Mouse (Mus musculus) neural tube, embryonic 13.5 days (tissue): Measurements from ENCODE around the gene Abca17. TPM values are rescaled to one million over a fixed set of nuclear protein-coding genes. Genes with fewer than 3 reads are reported as not detected.

Experiments used
- ATAC-seq: fragments of 200-750 bp; cut with Nextera tagmentation; 2 replicates; pipeline ENCODE4 v1.8.0; 2017; ENCODE audit warnings: low read depth, mild to moderate bottlenecking, moderate TSS enrichment, moderate library complexity
- H3K27ac ChIP-seq: fragments of 300-500 bp; sonication (generic); replicated peaks from 2 replicates; pipeline ENCODE4 v1.5.1; 2015; ENCODE audit warnings: moderate library complexity, mild to moderate bottlenecking, inconsistent platforms
- H3K27me3 ChIP-seq: fragments of 300-500 bp; sonication (generic); 2 replicates; pipeline ENCODE4 v1.6.1; 2015; ENCODE audit warnings: mild to moderate bottlenecking, inconsistent platforms
- H3K36me3 ChIP-seq: fragments of 300-500 bp; sonication (generic); 2 replicates; pipeline ENCODE4 v1.6.1; 2015; ENCODE audit warnings: mild to moderate bottlenecking, inconsistent platforms
- H3K4me1 ChIP-seq: fragments of 300-500 bp; sonication (generic); replicated peaks from 2 replicates; pipeline ENCODE4 v1.6.1; 2015; ENCODE audit warnings: inconsistent platforms
- H3K4me2 ChIP-seq: fragments of 300-500 bp; sonication (generic); 2 replicates; pipeline ENCODE4 v1.6.1; 2015; ENCODE audit warnings: inconsistent platforms, mild to moderate bottlenecking, moderate library complexity
- H3K4me3 ChIP-seq: fragments of 300-500 bp; sonication (generic); 2 replicates; pipeline ENCODE4 v1.5.1; 2015; ENCODE audit warnings: mild to moderate bottlenecking, inconsistent platforms
- H3K9ac ChIP-seq: fragments of 300-500 bp; sonication (generic); 2 replicates; pipeline ENCODE4 v1.6.1; 2015; ENCODE audit warnings: moderate library complexity, mild to moderate bottlenecking, inconsistent platforms
- H3K9me3 ChIP-seq: fragments of 300-500 bp; sonication (generic); 2 replicates; pipeline ENCODE4 v1.6.1; 2016; ENCODE audit warnings: inconsistent platforms
- WGBS: fragments of 180-500 bp; shearing (Covaris S2); methylation state at CpG from one replicate; pipeline ENCODE4 v1.1.7; 2015; 5-methylcytosine and 5-hydroxymethylcytosine counted together
- polyA plus RNA-seq: library from polyadenylated mRNA; unstranded; fragments of >200 nt; fragmentation: Nextera tagmentation; extraction: Ambion mirVana; gene quantifications from 2 replicates; pipeline ENCODE4 v1.2.1, GENCODE M21; 2015

The Abca17 gene
- polyA plus RNA-seq, 1 experiment from 2014 or later: 0.31 TPM

GRCm38 (mm10) chr17:24362527-24362926 lies 11.7 kb upstream of the Abca17 start:
- Histone ChIP-seq H3K36me3 (peaks cover 52% of the 10 kb centered on the region), H3K27ac (no peak overlapping the region), H3K9me3 (no peaks in the 10 kb centered on the region), H3K4me3 (no peak overlapping the region), H3K4me1 (no peaks in the 10 kb centered on the region), H3K4me2 (no peak overlapping the region), H3K27me3 (no peaks in the 10 kb centered on the region), H3K9ac (no peak overlapping the region)
- 73% methylated on average over 9 of the region's 9 CpGs for WGBS
- ATAC-seq: no peak

GRCm38 (mm10) chr17:24361291-24361690 lies 10.4 kb upstream of the Abca17 start:
- WGBS: 85% methylated on average over 5 of the region's 5 CpGs
- Histone ChIP-seq H3K27ac (no peak overlapping the region), H3K9me3 (no peaks in the 10 kb centered on the region)

GRCm38 (mm10) chr17:24360841-24361240 lies 10.0 kb upstream of the Abca17 start:
- no peak overlapping the region for H3K4me3 ChIP-seq
- whole genome bisulfite sequencing: 87% methylated on average over 8 of the region's 8 CpGs
- no peaks in the 10 kb centered on the region for H3K9me3 ChIP-seq
- H3K4me1 ChIP-seq: peaks cover 4% of the 10 kb centered on the region
- H3K36me3 ChIP-seq: peaks cover 35% of the 10 kb centered on the region
- no peak overlapping the region for H3K4me2 ChIP-seq
- H3K27me3 ChIP-seq: no peaks in the 10 kb centered on the region
- no peak overlapping the region for H3K9ac ChIP-seq
- H3K27ac ChIP-seq: no peak overlapping the region
- no peak for ATAC-seq

More at GRCm38 (mm10) chr17:24361291-24361690, 10.4 kb upstream of the Abca17 start:
- ATAC-seq: no peak
- H3K4me1 ChIP-seq: no peaks in the 10 kb centered on the region
- H3K36me3 ChIP-seq: peaks cover 40% of the 10 kb centered on the region
- H3K4me2 ChIP-seq: no peak overlapping the region
- no peaks in the 10 kb centered on the region for H3K27me3 ChIP-seq
- H3K9ac ChIP-seq: no peak overlapping the region
- H3K4me3 ChIP-seq: no peak overlapping the region

GRCm38 (mm10) chr17:24359903-24360302 lies 9.0 kb upstream of the Abca17 start:
- ATAC-seq: no peak
- Histone ChIP-seq H3K36me3 (peaks cover 28% of the 10 kb centered on the region), H3K9ac (no peak overlapping the region), H3K27me3 (no peaks in the 10 kb centered on the region), H3K4me1 (peaks cover 10% of the 10 kb centered on the region), H3K27ac (no peak overlapping the region), H3K4me3 (no peak overlapping the region), H3K4me2 (no peak overlapping the region), H3K9me3 (no peaks in the 10 kb centered on the region)
- WGBS: 85% methylated on average over 2 of the region's 2 CpGs

- peaks cover 22% of the 10 kb centered on the region; the same call in 1 of the 2 replicates for H3K36me3 ChIP-seq
- H3K27me3 ChIP-seq: no peaks in the 10 kb centered on the region
- WGBS: 92% methylated on average over 8 of the region's 8 CpGs
- H3K4me2 ChIP-seq: no peak overlapping the region
- peaks cover 18% of the 10 kb centered on the region for H3K4me1 ChIP-seq
- no peaks in the 10 kb centered on the region for H3K9me3 ChIP-seq
- H3K4me3 ChIP-seq: no peak overlapping the region
- no peak overlapping the region for H3K27ac ChIP-seq
- no peak overlapping the region for H3K9ac ChIP-seq
- no peak for ATAC-seq
Observed at GRCm38 (mm10) chr17:24359006-24359405, 8.1 kb upstream of the Abca17 start.

- Histone ChIP-seq H3K4me2 (no peak overlapping the region), H3K9ac (no peak overlapping the region; the same call in 1 of the 2 replicates), H3K4me3 (no peak overlapping the region), H3K36me3 (0 out of 2 replicates have a peak, but pooled peaks cover 15% of the 10 kb centered on the region), H3K27ac (no peak overlapping the region), H3K9me3 (no peaks in the 10 kb centered on the region), H3K27me3 (peaks cover 8% of the 10 kb centered on the region), H3K4me1 (peaks cover 40% of the 10 kb centered on the region)
- no peak for ATAC-seq
- WGBS: 90% methylated on average over 8 of the region's 8 CpGs
Observed at GRCm38 (mm10) chr17:24355284-24355683, 4.4 kb upstream of the Abca17 start.

GRCm38 (mm10) chr17:24353960-24354359 lies 3.1 kb upstream of the Abca17 start:
- Histone ChIP-seq H3K9me3 (no peaks in the 10 kb centered on the region), H3K4me2 (peak overlapping the region; percentile 87), H3K9ac (0 out of 2 replicates have a peak overlapping the region, but pooled peaks have one; percentile 26), H3K4me3 (no peak overlapping the region), H3K36me3 (0 out of 2 replicates have a peak, but pooled peaks cover 8% of the 10 kb centered on the region), H3K27me3 (peaks cover 19% of the 10 kb centered on the region), H3K27ac (no peak overlapping the region), H3K4me1 (peaks cover 40% of the 10 kb centered on the region)
- no peak for ATAC-seq
- WGBS: 90% methylated on average over 3 of the region's 3 CpGs

- Histone ChIP-seq H3K4me2 (peak overlapping the region; percentile 87), H3K36me3 (no peaks in the 10 kb centered on the region), H3K27me3 (peaks cover 20% of the 10 kb centered on the region), H3K4me3 (peak overlapping the region; percentile 87), H3K9ac (peak overlapping the region; percentile 92), H3K4me1 (peaks cover 40% of the 10 kb centered on the region), H3K9me3 (no peaks in the 10 kb centered on the region), H3K27ac (peak overlapping the region; percentile 84)
- 2% methylated on average over 36 of the region's 36 CpGs for WGBS
- peak; percentile 58; the same call in 1 of the 2 replicates for ATAC-seq
Observed at GRCm38 (mm10) chr17:24352370-24353194, 1.7 kb upstream of the Abca17 start.

GRCm38 (mm10) chr17:24351760-24352357 lies 991 bp upstream of the Abca17 start, which contains the start of gene Abca3:
TSS of gene Abca3 (plus strand) at chr17:24351950.
- Histone ChIP-seq H3K4me2 (peak within 1 kb of the TSS; percentile 87), H3K9me3 (no peaks in the 10 kb centered on the region), H3K9ac (peak within 1 kb of the TSS; percentile 92), H3K36me3 (no peaks in the 10 kb centered on the region), H3K4me1 (peaks cover 40% of the 10 kb centered on the region), H3K27me3 (peaks cover 20% of the 10 kb centered on the region), H3K4me3 (peak within 1 kb of the TSS; percentile 87), H3K27ac (peak within 1 kb of the TSS; percentile 84)
- peak; percentile 95 for ATAC-seq
- WGBS: under 1% methylated on average over 55 of the region's 55 CpGs

- 81% methylated on average over 2 of the region's 2 CpGs for WGBS
- H3K27ac ChIP-seq: no peak overlapping the region
- no peak overlapping the region for H3K9ac ChIP-seq
- H3K4me3 ChIP-seq: no peak overlapping the region
- no peaks in the 10 kb centered on the region for H3K9me3 ChIP-seq
- H3K4me1 ChIP-seq: peaks cover 23% of the 10 kb centered on the region
- no peak for ATAC-seq
- no peak overlapping the region for H3K4me2 ChIP-seq
- H3K27me3 ChIP-seq: peaks cover 20% of the 10 kb centered on the region
- H3K36me3 ChIP-seq: no peaks in the 10 kb centered on the region
Observed at GRCm38 (mm10) chr17:24349176-24349575, 1.7 kb downstream of the Abca17 start.

GRCm38 (mm10) chr17:24346831-24347230 lies 4.0 kb downstream of the Abca17 start:
- H3K4me3 ChIP-seq: no peak overlapping the region
- no peak overlapping the region for H3K27ac ChIP-seq
- H3K4me1 ChIP-seq: peaks cover 7% of the 10 kb centered on the region
- no peaks in the 10 kb centered on the region for H3K36me3 ChIP-seq
- no peak overlapping the region for H3K4me2 ChIP-seq
- peaks cover 20% of the 10 kb centered on the region for H3K27me3 ChIP-seq
- H3K9ac ChIP-seq: no peak overlapping the region
- H3K9me3 ChIP-seq: no peaks in the 10 kb centered on the region
- 48% methylated on average over 7 of the region's 7 CpGs for WGBS
- no peak for ATAC-seq

- H3K27ac ChIP-seq: no peak overlapping the region
- no peak overlapping the region for H3K4me3 ChIP-seq
- no peaks in the 10 kb centered on the region for H3K4me1 ChIP-seq
- no peak overlapping the region for H3K4me2 ChIP-seq
- H3K27me3 ChIP-seq: peaks cover 6% of the 10 kb centered on the region
- 86% methylated on average over 8 of the region's 8 CpGs for WGBS
- no peaks in the 10 kb centered on the region for H3K9me3 ChIP-seq
- H3K9ac ChIP-seq: no peak overlapping the region
- ATAC-seq: no peak
- H3K36me3 ChIP-seq: no peaks in the 10 kb centered on the region
Observed at GRCm38 (mm10) chr17:24344672-24345071, 6.2 kb downstream of the Abca17 start.
